Mouse (Mus musculus): Measurements from ENCODE around the gene Gbe1. TPM values are rescaled to one million over a fixed set of nuclear protein-coding genes. Genes with fewer than 3 reads are reported as not detected.

Gene Gbe1
- polyA plus RNA-seq, 1 experiment from 2014 or later, result 15.9 TPM

DNA sequence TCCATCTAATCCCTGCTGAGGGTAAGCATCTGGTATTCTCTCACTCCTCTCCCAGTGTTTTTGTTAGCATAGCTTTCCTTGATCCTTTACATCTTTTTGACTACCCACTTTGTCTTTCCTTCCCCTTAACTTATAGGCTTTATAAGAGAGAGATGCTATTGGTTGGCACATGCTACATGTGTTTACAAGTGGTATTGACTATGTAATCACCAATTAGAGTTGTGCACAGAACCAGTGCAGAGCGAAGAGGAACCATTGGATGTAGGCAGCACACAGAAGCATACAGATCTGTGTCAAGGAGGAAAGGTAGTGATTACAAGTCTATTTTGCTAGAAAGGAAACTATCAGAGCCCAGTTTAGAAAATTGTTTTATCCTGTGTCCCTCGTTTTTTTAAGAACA is 209.1 kb downstream of the Gbe1 start:
- Histone ChIP-seq H3K36me3 (ENCODE audit: control insufficient read depth, insufficient read depth, low read length) (no peaks in the 10 kb centered on the region), H3K4me3 (ENCODE audit: low read depth, low read length) (no peak overlapping the region), H3K27ac (ENCODE audit: low read depth, low read length) (no peak overlapping the region), H3K9me3 (ENCODE audit: control insufficient read depth, low read length) (no peaks in the 10 kb centered on the region), H3K9ac (ENCODE audit: low read length) (no peak overlapping the region), H3K4me2 (no peak overlapping the region), H3K27me3 (ENCODE audit: control insufficient read depth, insufficient read depth, low read length) (no peaks in the 10 kb centered on the region), H3K4me1 (ENCODE audit: control insufficient read depth, insufficient read depth, low read length) (no peaks in the 10 kb centered on the region)
- ATAC-seq (ENCODE audit: low FRiP score) (no peak), DNase-seq (ENCODE audit: low spot score, missing footprints) (no peak)
- WGBS, result 83% methylated on average over 2 of the region's 2 CpGs

- Histone ChIP-seq H3K4me2 (no peak overlapping the region), H3K4me1 (ENCODE audit: control insufficient read depth, insufficient read depth, low read length) (no peaks in the 10 kb centered on the region), H3K27me3 (ENCODE audit: control insufficient read depth, insufficient read depth, low read length) (no peaks in the 10 kb centered on the region), H3K9ac (ENCODE audit: low read length) (no peak overlapping the region), H3K27ac (ENCODE audit: low read depth, low read length) (no peak overlapping the region), H3K9me3 (ENCODE audit: control insufficient read depth, low read length) (no peaks in the 10 kb centered on the region), H3K36me3 (ENCODE audit: control insufficient read depth, insufficient read depth, low read length) (no peaks in the 10 kb centered on the region), H3K4me3 (ENCODE audit: low read depth, low read length) (no peak overlapping the region)
- WGBS, result 88% methylated on average over 8 of the region's 8 CpGs
- DNase-seq (ENCODE audit: low spot score, missing footprints) (no peak), ATAC-seq (ENCODE audit: low FRiP score) (no peak)
Observed at GRCm38 (mm10) chr16:70523566-70523965, 209.8 kb downstream of the Gbe1 start.

DNA sequence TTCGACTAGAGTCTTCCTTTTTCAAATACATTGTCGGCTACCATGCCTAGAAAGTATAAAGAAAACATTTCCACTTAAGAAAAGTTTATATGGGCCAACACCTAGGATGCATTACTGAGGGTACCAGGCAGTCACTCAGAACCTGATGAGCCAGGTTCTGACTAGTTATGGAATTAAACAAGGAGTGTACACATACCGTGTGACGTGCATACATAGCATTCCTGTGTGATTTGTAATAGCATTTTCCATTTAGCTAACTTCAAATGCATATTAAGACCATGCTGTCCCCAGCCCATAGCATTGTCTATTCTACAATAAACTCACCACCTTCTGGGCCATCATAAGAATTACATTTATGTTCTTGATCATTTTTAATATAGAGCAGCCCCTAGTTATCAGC is 210.5 kb downstream of the Gbe1 start:
- H3K4me3 ChIP-seq (ENCODE audit: low read depth, low read length), result no peak overlapping the region
- no peaks in the 10 kb centered on the region for H3K36me3 ChIP-seq (ENCODE audit: control insufficient read depth, insufficient read depth, low read length)
- no peak overlapping the region for H3K4me2 ChIP-seq
- no peak overlapping the region for H3K27ac ChIP-seq (ENCODE audit: low read depth, low read length)
- H3K27me3 ChIP-seq (ENCODE audit: control insufficient read depth, insufficient read depth, low read length), result no peaks in the 10 kb centered on the region
- ATAC-seq (ENCODE audit: low FRiP score), result no peak
- no peak overlapping the region for H3K9ac ChIP-seq (ENCODE audit: low read length)
- H3K9me3 ChIP-seq (ENCODE audit: control insufficient read depth, low read length), result no peaks in the 10 kb centered on the region
- DNase-seq (ENCODE audit: low spot score, missing footprints), result no peak
- H3K4me1 ChIP-seq (ENCODE audit: control insufficient read depth, insufficient read depth, low read length), result no peaks in the 10 kb centered on the region
- WGBS, result 91% methylated on average over 4 of the region's 4 CpGs

- Histone ChIP-seq H3K9me3 (ENCODE audit: control insufficient read depth, low read length) (no peaks in the 10 kb centered on the region), H3K27ac (ENCODE audit: low read depth, low read length) (no peak overlapping the region), H3K4me3 (ENCODE audit: low read depth, low read length) (no peak overlapping the region), H3K4me2 (no peak overlapping the region), H3K27me3 (ENCODE audit: control insufficient read depth, insufficient read depth, low read length) (no peaks in the 10 kb centered on the region), H3K9ac (ENCODE audit: low read length) (no peak overlapping the region), H3K36me3 (ENCODE audit: control insufficient read depth, insufficient read depth, low read length) (no peaks in the 10 kb centered on the region), H3K4me1 (ENCODE audit: control insufficient read depth, insufficient read depth, low read length) (no peaks in the 10 kb centered on the region)
- ATAC-seq (ENCODE audit: low FRiP score), result no peak
- DNase-seq (ENCODE audit: low spot score, missing footprints), result no peak
- 91% methylated on average over 8 of the region's 8 CpGs for WGBS
Observed at GRCm38 (mm10) chr16:70527224-70527623, 213.5 kb downstream of the Gbe1 start.

GRCm38 (mm10) chr16:70535224-70535623 is 221.5 kb downstream of the Gbe1 start:
- no peaks in the 10 kb centered on the region for H3K27me3 ChIP-seq (ENCODE audit: control insufficient read depth, insufficient read depth, low read length)
- H3K4me3 ChIP-seq (ENCODE audit: low read depth, low read length), result no peak overlapping the region
- no peak overlapping the region for H3K9ac ChIP-seq (ENCODE audit: low read length)
- no peak overlapping the region for H3K4me2 ChIP-seq
- H3K36me3 ChIP-seq (ENCODE audit: control insufficient read depth, insufficient read depth, low read length), result no peaks in the 10 kb centered on the region
- WGBS, result 89% methylated on average over 2 of the region's 2 CpGs
- DNase-seq (ENCODE audit: low spot score, missing footprints) (no peak), ATAC-seq (ENCODE audit: low FRiP score) (no peak)
- no peaks in the 10 kb centered on the region for H3K9me3 ChIP-seq (ENCODE audit: control insufficient read depth, low read length)
- no peaks in the 10 kb centered on the region for H3K4me1 ChIP-seq (ENCODE audit: control insufficient read depth, insufficient read depth, low read length)
- no peak overlapping the region for H3K27ac ChIP-seq (ENCODE audit: low read depth, low read length)

DNA sequence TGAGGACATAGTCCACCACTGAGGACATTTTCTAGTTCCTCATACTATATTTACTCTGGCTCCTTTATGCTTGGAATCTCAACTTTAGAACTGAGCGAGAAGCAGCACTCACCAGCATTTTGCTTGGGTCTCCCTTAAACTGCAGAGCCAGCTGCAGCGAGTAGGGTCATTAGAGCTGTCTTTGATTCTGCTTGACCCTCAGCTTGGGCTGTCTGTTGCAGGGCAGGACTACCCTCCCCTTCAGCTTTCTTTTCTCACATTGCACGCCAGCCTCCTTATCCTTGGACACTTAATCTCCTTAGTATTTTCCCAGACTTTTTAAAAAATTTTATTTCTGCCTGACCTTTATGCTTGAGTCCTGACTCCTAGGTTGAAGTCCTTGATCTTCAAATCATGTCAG is 237.1 kb downstream of the Gbe1 start:
- Histone ChIP-seq H3K4me2 (no peak overlapping the region), H3K9ac (ENCODE audit: low read length) (no peak overlapping the region), H3K9me3 (ENCODE audit: control insufficient read depth, low read length) (no peaks in the 10 kb centered on the region), H3K4me3 (ENCODE audit: low read depth, low read length) (no peak overlapping the region), H3K36me3 (ENCODE audit: control insufficient read depth, insufficient read depth, low read length) (no peaks in the 10 kb centered on the region), H3K27ac (ENCODE audit: low read depth, low read length) (peak overlapping the region; percentile 1; the same call in 1 of the 2 replicates), H3K4me1 (ENCODE audit: control insufficient read depth, insufficient read depth, low read length) (no peaks in the 10 kb centered on the region), H3K27me3 (ENCODE audit: control insufficient read depth, insufficient read depth, low read length) (no peaks in the 10 kb centered on the region)
- WGBS, result 17% methylated on average over 3 of the region's 3 CpGs
- ATAC-seq (ENCODE audit: low FRiP score) (peak; percentile 86), DNase-seq (ENCODE audit: low spot score, missing footprints) (no peak)

DNA sequence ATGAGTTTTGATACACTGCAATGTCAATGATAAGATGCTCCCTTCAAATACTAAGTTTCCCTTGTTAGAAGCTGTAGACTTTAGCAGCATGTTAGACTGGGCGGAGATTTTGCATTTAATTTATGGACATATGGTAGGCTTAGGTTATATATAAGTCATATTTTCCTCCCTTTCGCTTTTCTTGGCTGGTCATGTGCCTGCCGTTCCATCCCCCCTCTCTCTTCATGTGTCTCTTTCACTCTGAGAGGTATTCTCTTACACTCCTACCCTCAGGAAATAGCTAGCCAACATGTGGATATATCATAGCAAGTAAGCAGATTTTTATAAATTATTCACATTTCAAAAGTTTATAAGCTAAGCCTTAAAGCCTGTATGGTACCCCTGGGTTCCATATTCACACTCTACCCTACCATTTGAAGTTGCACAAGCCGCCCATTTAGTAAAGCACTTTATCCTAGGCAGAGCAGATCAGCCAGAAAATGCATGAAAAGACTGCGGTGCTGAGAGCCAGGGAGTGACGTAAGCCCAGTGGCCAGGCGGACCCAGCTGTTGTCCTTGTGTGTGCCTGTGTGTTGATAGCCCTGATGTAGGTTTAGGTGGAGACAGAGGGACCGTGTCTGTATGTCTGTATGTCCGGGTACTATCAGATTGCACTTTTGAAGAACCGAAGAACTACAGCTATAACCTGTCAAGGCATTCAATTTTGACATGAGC is 248.0 kb downstream of the Gbe1 start:
- ATAC-seq (ENCODE audit: low FRiP score), result no peak
- no peak overlapping the region for H3K9ac ChIP-seq (ENCODE audit: low read length)
- DNase-seq (ENCODE audit: low spot score, missing footprints), result no peak
- H3K27me3 ChIP-seq (ENCODE audit: control insufficient read depth, insufficient read depth, low read length), result no peaks in the 10 kb centered on the region
- no peaks in the 10 kb centered on the region for H3K36me3 ChIP-seq (ENCODE audit: control insufficient read depth, insufficient read depth, low read length)
- H3K27ac ChIP-seq (ENCODE audit: low read depth, low read length), result no peak overlapping the region
- no peak overlapping the region for H3K4me2 ChIP-seq
- no peaks in the 10 kb centered on the region for H3K4me1 ChIP-seq (ENCODE audit: control insufficient read depth, insufficient read depth, low read length)
- WGBS, result 83% methylated on average over 10 of the region's 10 CpGs
- no peak overlapping the region for H3K4me3 ChIP-seq (ENCODE audit: low read depth, low read length)
- no peaks in the 10 kb centered on the region for H3K9me3 ChIP-seq (ENCODE audit: control insufficient read depth, low read length)

GRCm38 (mm10) chr16:70562574-70562973 is 248.8 kb downstream of the Gbe1 start:
- Histone ChIP-seq H3K9ac (ENCODE audit: low read length) (no peak overlapping the region), H3K4me2 (no peak overlapping the region), H3K9me3 (ENCODE audit: control insufficient read depth, low read length) (no peaks in the 10 kb centered on the region), H3K36me3 (ENCODE audit: control insufficient read depth, insufficient read depth, low read length) (no peaks in the 10 kb centered on the region), H3K27me3 (ENCODE audit: control insufficient read depth, insufficient read depth, low read length) (no peaks in the 10 kb centered on the region), H3K4me3 (ENCODE audit: low read depth, low read length) (no peak overlapping the region), H3K4me1 (ENCODE audit: control insufficient read depth, insufficient read depth, low read length) (no peaks in the 10 kb centered on the region), H3K27ac (ENCODE audit: low read depth, low read length) (no peak overlapping the region)
- ATAC-seq (ENCODE audit: low FRiP score) (no peak), DNase-seq (ENCODE audit: low spot score, missing footprints) (no peak)
- 90% methylated on average over 8 of the region's 8 CpGs for WGBS

DNA sequence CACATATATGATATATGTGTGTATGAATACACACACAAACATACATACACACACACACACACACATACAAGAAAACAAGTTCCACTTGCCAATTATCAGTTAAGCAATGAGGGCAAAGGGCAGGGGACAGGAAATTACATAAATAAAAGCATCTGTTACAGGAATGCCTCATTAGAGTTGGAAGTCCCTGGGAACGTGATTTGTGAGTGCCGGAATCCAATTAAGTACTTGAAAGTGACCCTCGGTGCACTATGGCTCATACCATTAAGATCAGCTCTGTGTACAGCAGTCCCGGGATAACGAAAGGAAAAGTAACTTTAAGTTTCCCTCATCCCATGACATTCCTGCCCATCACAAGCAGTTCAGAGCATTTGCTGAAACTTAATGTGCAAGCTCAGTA is 249.7 kb downstream of the Gbe1 start:
- DNase-seq (ENCODE audit: low spot score, missing footprints) (no peak), ATAC-seq (ENCODE audit: low FRiP score) (no peak)
- Histone ChIP-seq H3K4me2 (no peak overlapping the region), H3K4me1 (ENCODE audit: control insufficient read depth, insufficient read depth, low read length) (no peaks in the 10 kb centered on the region), H3K27me3 (ENCODE audit: control insufficient read depth, insufficient read depth, low read length) (no peaks in the 10 kb centered on the region), H3K27ac (ENCODE audit: low read depth, low read length) (no peak overlapping the region), H3K9ac (ENCODE audit: low read length) (no peak overlapping the region), H3K9me3 (ENCODE audit: control insufficient read depth, low read length) (no peaks in the 10 kb centered on the region), H3K4me3 (ENCODE audit: low read depth, low read length) (no peak overlapping the region), H3K36me3 (ENCODE audit: control insufficient read depth, insufficient read depth, low read length) (no peaks in the 10 kb centered on the region)
- 79% methylated on average over 5 of the region's 5 CpGs for WGBS
